Mouse (Mus musculus): ENCODE data around the gene Lrrc61. TPM values are rescaled to one million over a fixed set of nuclear protein-coding genes. Genes with fewer than 3 reads are reported as not detected.

Lrrc61 gene
- polyA plus RNA-seq, 1 experiment from 2014 or later, result 16.7 TPM

Other genes with a start within 250 kb of the Lrrc61 start
- gene Krba1, start 159.2 kb upstream of the Lrrc61 start, polyA plus RNA-seq (2016; fragmentation: Nextera tagmentation; extraction: Ambion mirVana), result 27.2 and 28.1 TPM in 2 replicates
- 22.1 and 22.7 TPM in 2 replicates for gene Zfp467, start 109.0 kb upstream of the Lrrc61 start, polyA plus RNA-seq (2016; fragmentation: Nextera tagmentation; extraction: Ambion mirVana)
- gene Sspo, start 106.6 kb upstream of the Lrrc61 start, polyA plus RNA-seq (2016; fragmentation: Nextera tagmentation; extraction: Ambion mirVana), result 0.40 and 0.53 TPM in 2 replicates
- gene Atp6v0e2, start 17.2 kb upstream of the Lrrc61 start, polyA plus RNA-seq (2016; fragmentation: Nextera tagmentation; extraction: Ambion mirVana), result 78.6 and 88.3 TPM in 2 replicates
- gene Rarres2, start 18.0 kb downstream of the Lrrc61 start, polyA plus RNA-seq (2016; fragmentation: Nextera tagmentation; extraction: Ambion mirVana), result 0.74 and 1.2 TPM in 2 replicates
- not detected in 2 replicates for gene Gm45021, start 34.8 kb downstream of the Lrrc61 start, polyA plus RNA-seq (2016; fragmentation: Nextera tagmentation; extraction: Ambion mirVana)
- 46.7 and 50.0 TPM in 2 replicates for gene Repin1, start 39.1 kb downstream of the Lrrc61 start, polyA plus RNA-seq (2016; fragmentation: Nextera tagmentation; extraction: Ambion mirVana)
- gene Gm44965, start 39.1 kb downstream of the Lrrc61 start, polyA plus RNA-seq (2016; fragmentation: Nextera tagmentation; extraction: Ambion mirVana), result not detected in 2 replicates
- 13.4 and 14.9 TPM in 2 replicates for gene Zfp775, start 47.3 kb downstream of the Lrrc61 start, polyA plus RNA-seq (2016; fragmentation: Nextera tagmentation; extraction: Ambion mirVana)
- gene AI854703, start 72.0 kb downstream of the Lrrc61 start, polyA plus RNA-seq (2016; fragmentation: Nextera tagmentation; extraction: Ambion mirVana), result 1.2 and 1.6 TPM in 2 replicates
- 0.36 TPM in 2 replicates for gene Gimap8, start 92.4 kb downstream of the Lrrc61 start, polyA plus RNA-seq (2016; fragmentation: Nextera tagmentation; extraction: Ambion mirVana)
- gene Gimap9, start 121.3 kb downstream of the Lrrc61 start, polyA plus RNA-seq (2016; fragmentation: Nextera tagmentation; extraction: Ambion mirVana), result 2.0 and 2.6 TPM in 2 replicates
- 2.8 and 3.4 TPM in 2 replicates for gene Gimap4, start 129.8 kb downstream of the Lrrc61 start, polyA plus RNA-seq (2016; fragmentation: Nextera tagmentation; extraction: Ambion mirVana)
- gene Gimap6, start 153.4 kb downstream of the Lrrc61 start, polyA plus RNA-seq (2016; fragmentation: Nextera tagmentation; extraction: Ambion mirVana), result 5.7 and 6.5 TPM in 2 replicates
- not detected in 2 replicates for gene Gm28053, start 163.8 kb downstream of the Lrrc61 start, polyA plus RNA-seq (2016; fragmentation: Nextera tagmentation; extraction: Ambion mirVana)
- gene Gimap7, start 163.8 kb downstream of the Lrrc61 start, polyA plus RNA-seq (2016; fragmentation: Nextera tagmentation; extraction: Ambion mirVana), result not detected in 2 replicates
- gene Gimap1, start 184.3 kb downstream of the Lrrc61 start, polyA plus RNA-seq (2016; fragmentation: Nextera tagmentation; extraction: Ambion mirVana), result 3.0 and 3.3 TPM in 2 replicates
- 0.50 and 1.0 TPM in 2 replicates for gene Gimap5, start 191.4 kb downstream of the Lrrc61 start, polyA plus RNA-seq (2016; fragmentation: Nextera tagmentation; extraction: Ambion mirVana)
- not detected in 2 replicates for gene Gimap3, start 216.1 kb downstream of the Lrrc61 start, polyA plus RNA-seq (2016; fragmentation: Nextera tagmentation; extraction: Ambion mirVana)